Mouse (Mus musculus) ES-E14 (cell line): ENCODE data around the gene C530008M17Rik.

ENCODE experiments used
- CHD2 ChIP-seq: IDR thresholded peaks from 2 replicates; pipeline ENCODE4 v1.6.1; 2014; ENCODE audit warnings: mild to moderate bottlenecking, low read depth, low read length, inconsistent platforms
- HCFC1 ChIP-seq: IDR thresholded peaks from 2 replicates; pipeline ENCODE4 v1.6.1; 2012; ENCODE audit warnings: low read length, inconsistent platforms, borderline replicate concordance; ENCODE audit not compliant: insufficient read depth
- MAFK ChIP-seq: IDR thresholded peaks from 2 replicates; pipeline ENCODE4 v1.6.1; 2014; ENCODE audit warnings: mild to moderate bottlenecking, low read depth, low read length, inconsistent platforms; ENCODE audit not compliant: insufficient read depth
- ZC3H11A ChIP-seq: IDR thresholded peaks from 2 replicates; pipeline ENCODE4 v1.6.1; 2012; ENCODE audit warnings: low read depth, mild to moderate bottlenecking, inconsistent platforms, low read length, borderline replicate concordance
- ZNF384 ChIP-seq: IDR thresholded peaks from 2 replicates; pipeline ENCODE4 v1.6.1; 2012; ENCODE audit warnings: low read depth, low read length, inconsistent platforms

DNA sequence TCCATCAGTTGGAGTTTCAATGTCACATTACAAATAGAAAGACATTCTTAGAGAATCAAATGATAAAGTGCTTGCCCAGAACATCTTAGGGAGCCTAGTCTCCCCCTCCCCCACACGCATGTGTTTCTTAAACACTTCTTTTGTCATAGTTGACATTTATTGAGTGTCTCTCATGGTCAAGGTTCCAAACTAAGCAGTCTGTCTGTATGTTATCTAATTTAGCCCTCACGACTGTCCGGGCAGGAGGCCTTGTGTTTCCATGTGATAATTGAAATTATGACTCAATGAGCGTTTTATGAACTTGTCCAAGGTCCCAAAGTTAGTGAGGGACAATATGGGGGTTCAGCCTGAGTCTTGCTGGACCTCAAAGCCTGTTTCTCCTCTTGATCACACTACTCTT lies 5.0 kb downstream of the C530008M17Rik start:
- TF ChIP-seq ZC3H11A (no peak), MAFK (no peak), HCFC1 (no peak), ZNF384 (no peak), CHD2 (no peak)
